Mouse (Mus musculus) hindbrain, embryonic 10.5 days (tissue): ENCODE measurements at regions not wholly inside any gene's neighbourhood (a gene's known extent, or its start where the extent isn't known, plus 50 kb on each side); places are given as distances from the start of the nearest gene placed in this dataset.

Experiments used
- DNase-seq: peaks from one replicate; pipeline ENCODE4 v3.0.0-alpha.2; 2017; ENCODE audit warnings: low spot score
- H3K27ac ChIP-seq: fragments of 300-500 bp; sonication (generic); 2 replicates; pipeline ENCODE4 v1.5.1; 2016; ENCODE audit warnings: mild to moderate bottlenecking, moderate library complexity
- H3K27me3 ChIP-seq: fragments of 300-500 bp; sonication (generic); 2 replicates; pipeline ENCODE4 v1.6.1; 2016; ENCODE audit warnings: mild to moderate bottlenecking; ENCODE audit not compliant: poor library complexity, insufficient read depth, severe bottlenecking
- H3K36me3 ChIP-seq: fragments of 300-500 bp; sonication (generic); 2 replicates; pipeline ENCODE4 v1.6.1; 2016; ENCODE audit warnings: mild to moderate bottlenecking, moderate library complexity
- H3K4me1 ChIP-seq: fragments of 300-500 bp; sonication (generic); replicated peaks from 2 replicates; pipeline ENCODE4 v1.6.1; 2016; ENCODE audit warnings: mild to moderate bottlenecking
- H3K4me3 ChIP-seq: fragments of 300-500 bp; sonication (generic); 2 replicates; pipeline ENCODE4 v1.5.1; 2016; ENCODE audit warnings: mild to moderate bottlenecking, moderate library complexity
- H3K9me3 ChIP-seq: fragments of 300-500 bp; sonication (generic); 2 replicates; pipeline ENCODE4 v1.6.1; 2016; ENCODE audit warnings: mild to moderate bottlenecking, moderate library complexity
- WGBS: fragments of 180-500 bp; shearing (Covaris S2); methylation state at CpG from one replicate; pipeline ENCODE4 v1.1.7; 2016; 5-methylcytosine and 5-hydroxymethylcytosine counted together

GRCm38 (mm10) chr13:63713137-63713536 is 101.9 kb upstream of the Ercc6l2 start:
- H3K27me3 ChIP-seq: no peaks in the 10 kb centered on the region
- DNase-seq: no peak
- no peaks in the 10 kb centered on the region for H3K36me3 ChIP-seq
- no peak overlapping the region for H3K4me3 ChIP-seq
- H3K27ac ChIP-seq: no peak overlapping the region
- no peaks in the 10 kb centered on the region for H3K4me1 ChIP-seq
- 0 out of 2 replicates have a peak, but pooled peaks cover 8% of the 10 kb centered on the region for H3K9me3 ChIP-seq
- WGBS: 91% methylated on average over 3 of the region's 3 CpGs

- Histone ChIP-seq H3K4me3 (no peak overlapping the region), H3K9me3 (0 out of 2 replicates have a peak, but pooled peaks cover 8% of the 10 kb centered on the region), H3K27me3 (no peaks in the 10 kb centered on the region), H3K36me3 (no peaks in the 10 kb centered on the region), H3K4me1 (peaks cover 13% of the 10 kb centered on the region), H3K27ac (no peak overlapping the region)
- no peak for DNase-seq
- 83% methylated on average over 1 of the region's 1 CpGs for WGBS
These were observed 98.5 kb upstream of the Ercc6l2 start for GRCm38 (mm10) chr13:63716498-63716897.

GRCm38 (mm10) chr13:63717249-63717648 is 97.8 kb upstream of the Ercc6l2 start:
- 84% methylated on average over 3 of the region's 3 CpGs for WGBS
- H3K27me3 ChIP-seq: no peaks in the 10 kb centered on the region

GRCm38 (mm10) chr13:63718782-63719181 is 96.3 kb upstream of the Ercc6l2 start:
- no peak for DNase-seq
- Histone ChIP-seq H3K36me3 (no peaks in the 10 kb centered on the region), H3K9me3 (no peaks in the 10 kb centered on the region), H3K4me1 (peaks cover 13% of the 10 kb centered on the region), H3K27ac (no peak overlapping the region), H3K27me3 (no peaks in the 10 kb centered on the region), H3K4me3 (no peak overlapping the region)
- WGBS: 69% methylated on average over 2 of the region's 2 CpGs

More at GRCm38 (mm10) chr13:63717249-63717648, 97.8 kb upstream of the Ercc6l2 start:
- H3K4me3 ChIP-seq: no peak overlapping the region
- H3K4me1 ChIP-seq: peaks cover 13% of the 10 kb centered on the region
- H3K36me3 ChIP-seq: no peaks in the 10 kb centered on the region
- H3K9me3 ChIP-seq: 0 out of 2 replicates have a peak, but pooled peaks cover 8% of the 10 kb centered on the region
- DNase-seq: no peak
- H3K27ac ChIP-seq: no peak overlapping the region

GRCm38 (mm10) chr13:63719351-63720207 is 95.5 kb upstream of the Ercc6l2 start:
- Histone ChIP-seq H3K9me3 (no peaks in the 10 kb centered on the region), H3K27me3 (0 out of 2 replicates have a peak, but pooled peaks cover 2% of the 10 kb centered on the region), H3K27ac (0 out of 2 replicates have a peak overlapping the region, but pooled peaks have one; percentile 35), H3K36me3 (no peaks in the 10 kb centered on the region), H3K4me1 (peaks cover 14% of the 10 kb centered on the region), H3K4me3 (no peak overlapping the region)
- WGBS: 47% methylated on average over 8 of the region's 8 CpGs
- DNase-seq: peak; percentile 23

- Histone ChIP-seq H3K4me1 (peaks cover 24% of the 10 kb centered on the region), H3K4me3 (no peak overlapping the region), H3K27me3 (0 out of 2 replicates have a peak, but pooled peaks cover 7% of the 10 kb centered on the region), H3K27ac (no peak overlapping the region), H3K36me3 (no peaks in the 10 kb centered on the region), H3K9me3 (no peaks in the 10 kb centered on the region)
- 79% methylated on average over 3 of the region's 3 CpGs for WGBS
- DNase-seq: no peak
These were observed 94.4 kb upstream of the Ercc6l2 start for GRCm38 (mm10) chr13:63720610-63721009.

GRCm38 (mm10) chr13:63721011-63721625 is 93.9 kb upstream of the Ercc6l2 start:
- Histone ChIP-seq H3K36me3 (no peaks in the 10 kb centered on the region), H3K4me3 (no peak overlapping the region), H3K27ac (no peak overlapping the region), H3K9me3 (no peaks in the 10 kb centered on the region), H3K4me1 (peaks cover 29% of the 10 kb centered on the region), H3K27me3 (0 out of 2 replicates have a peak, but pooled peaks cover 7% of the 10 kb centered on the region)
- WGBS: 78% methylated on average over 5 of the region's 5 CpGs
- DNase-seq: no peak

GRCm38 (mm10) chr13:63724293-63724692 is 90.7 kb upstream of the Ercc6l2 start:
- H3K4me1 ChIP-seq: peaks cover 39% of the 10 kb centered on the region

GRCm38 (mm10) chr13:63724843-63725582 is 90.0 kb upstream of the Ercc6l2 start:
- Histone ChIP-seq H3K36me3 (no peaks in the 10 kb centered on the region), H3K27ac (peak overlapping the region; percentile 24), H3K4me1 (peaks cover 39% of the 10 kb centered on the region), H3K9me3 (no peaks in the 10 kb centered on the region), H3K4me3 (no peak overlapping the region), H3K27me3 (0 out of 2 replicates have a peak, but pooled peaks cover 7% of the 10 kb centered on the region)
- WGBS: 67% methylated on average over 2 of the region's 2 CpGs
- no peak for DNase-seq

More at GRCm38 (mm10) chr13:63724293-63724692, 90.7 kb upstream of the Ercc6l2 start:
- Histone ChIP-seq H3K4me3 (no peak overlapping the region), H3K36me3 (no peaks in the 10 kb centered on the region), H3K9me3 (no peaks in the 10 kb centered on the region), H3K27me3 (0 out of 2 replicates have a peak, but pooled peaks cover 7% of the 10 kb centered on the region), H3K27ac (no peak overlapping the region)
- no peak for DNase-seq
- 92% methylated on average over 2 of the region's 2 CpGs for WGBS

- DNase-seq: peak; percentile 51
- Histone ChIP-seq H3K36me3 (no peaks in the 10 kb centered on the region), H3K4me3 (no peak overlapping the region), H3K27ac (peak overlapping the region; percentile 16; the same call in 1 of the 2 replicates), H3K4me1 (peaks cover 44% of the 10 kb centered on the region), H3K9me3 (no peaks in the 10 kb centered on the region), H3K27me3 (0 out of 2 replicates have a peak, but pooled peaks cover 7% of the 10 kb centered on the region)
- WGBS: 3% methylated on average over 2 of the region's 2 CpGs
These were observed 89.0 kb upstream of the Ercc6l2 start for GRCm38 (mm10) chr13:63726035-63726434.

GRCm38 (mm10) chr13:63726509-63726908 is 88.5 kb upstream of the Ercc6l2 start:
- WGBS: 86% methylated on average over 6 of the region's 6 CpGs
- no peak overlapping the region for H3K4me3 ChIP-seq
- H3K27ac ChIP-seq: peak overlapping the region; percentile 16; the same call in 1 of the 2 replicates
- DNase-seq: no peak
- no peaks in the 10 kb centered on the region for H3K9me3 ChIP-seq
- 0 out of 2 replicates have a peak, but pooled peaks cover 7% of the 10 kb centered on the region for H3K27me3 ChIP-seq
- peaks cover 44% of the 10 kb centered on the region for H3K4me1 ChIP-seq
- no peaks in the 10 kb centered on the region for H3K36me3 ChIP-seq

GRCm38 (mm10) chr13:63735739-63736138 is 79.3 kb upstream of the Ercc6l2 start:
- peaks cover 5% of the 10 kb centered on the region; the same call in 1 of the 2 replicates for H3K9me3 ChIP-seq
- no peak for DNase-seq
- no peak overlapping the region for H3K4me3 ChIP-seq
- 77% methylated on average over 5 of the region's 5 CpGs for whole genome bisulfite sequencing
- H3K27ac ChIP-seq: no peak overlapping the region
- H3K4me1 ChIP-seq: peaks cover 11% of the 10 kb centered on the region; the same call in 1 of the 2 replicates
- no peaks in the 10 kb centered on the region for H3K36me3 ChIP-seq
- no peaks in the 10 kb centered on the region for H3K27me3 ChIP-seq
